Mouse (Mus musculus): ENCODE measurements around the gene Lgmn.

Lgmn gene

DNA sequence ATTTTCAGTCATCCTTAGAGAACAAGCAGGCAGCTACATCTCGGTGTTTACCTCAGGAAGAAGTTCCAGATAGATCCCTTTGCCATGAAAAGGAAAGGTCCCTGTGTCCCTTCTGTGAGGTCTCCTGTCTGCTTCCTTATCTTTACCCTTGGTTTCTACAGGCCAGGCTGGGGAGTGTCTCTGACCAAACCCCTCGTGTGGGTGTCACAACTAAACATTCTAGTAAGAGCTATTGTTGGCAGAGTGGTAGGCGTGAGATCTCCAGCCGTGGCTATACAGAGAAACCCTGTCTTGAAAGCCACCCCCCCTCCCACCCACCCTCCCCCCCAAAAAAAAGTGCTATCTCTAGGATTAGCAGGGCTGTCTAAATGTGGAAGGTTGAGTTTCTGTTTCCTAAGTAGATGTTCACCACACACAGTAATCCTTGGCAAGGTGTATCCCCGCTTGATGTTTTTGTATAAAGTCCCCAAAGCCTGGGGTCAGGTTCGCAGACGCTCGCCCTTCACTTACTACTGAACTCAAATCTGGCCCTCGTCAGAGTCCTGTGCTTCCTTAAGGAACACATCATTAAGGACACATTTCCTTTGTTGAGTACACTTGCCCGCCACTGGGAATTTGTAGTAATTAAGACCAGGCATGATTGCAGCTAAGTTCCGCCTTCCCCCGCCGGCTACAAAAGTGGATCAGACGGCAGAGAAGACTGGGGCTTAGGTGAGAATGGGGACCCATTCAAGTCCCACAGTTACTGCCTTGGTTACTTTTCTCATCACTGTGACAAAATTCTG is 94.4 kb downstream of the Lgmn start:
- 55% methylated on average over 14 of the region's 14 CpGs for WGBS

Data from cerebral cortex, adult 2 months (tissue).